Mouse (Mus musculus) cerebellum, adult 9-11 months (tissue): ENCODE data around the gene Adgrl3.

Source experiments
- DNase-seq: peaks from one replicate; pipeline ENCODE4 v3.0.0; 2022

The Adgrl3 gene

GRCm38 (mm10) chr5:81269689-81270088 lies 249.8 kb downstream of the Adgrl3 start:
- DNase-seq: no peak

GRCm38 (mm10) chr5:81275346-81276047 lies 255.6 kb downstream of the Adgrl3 start:
- no peak for DNase-seq

GRCm38 (mm10) chr5:81279246-81279645 lies 259.3 kb downstream of the Adgrl3 start:
- DNase-seq: no peak

DNA sequence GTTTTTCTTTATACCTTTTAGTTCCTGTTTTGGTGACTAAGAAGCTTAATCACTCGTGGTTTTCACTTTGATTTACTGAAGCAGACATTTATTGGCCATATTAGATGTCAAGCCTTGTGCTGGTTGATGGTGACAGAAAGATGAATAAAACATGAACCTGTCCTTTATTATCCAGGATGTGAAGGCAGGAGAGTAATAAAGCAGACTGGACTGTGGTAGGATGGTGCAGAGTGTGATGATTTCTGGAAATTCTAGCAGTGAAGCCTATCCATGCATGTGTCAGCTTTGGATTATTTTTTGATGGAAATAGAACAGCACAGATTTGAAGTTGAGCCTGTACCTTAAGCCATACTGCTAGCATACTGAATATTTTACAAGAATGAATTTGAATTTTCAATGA lies 265.7 kb downstream of the Adgrl3 start:
- no peak for DNase-seq

GRCm38 (mm10) chr5:81301874-81302273 lies 281.9 kb downstream of the Adgrl3 start:
- no peak for DNase-seq

- no peak for DNase-seq
Measured at GRCm38 (mm10) chr5:81317406-81318112, 297.6 kb downstream of the Adgrl3 start.

GRCm38 (mm10) chr5:81321276-81321934 lies 301.5 kb downstream of the Adgrl3 start:
- no peak for DNase-seq

- DNase-seq: no peak
Measured at GRCm38 (mm10) chr5:81322064-81322463, 302.1 kb downstream of the Adgrl3 start.

- no peak for DNase-seq
Measured at GRCm38 (mm10) chr5:81326916-81327315, 307.0 kb downstream of the Adgrl3 start.

GRCm38 (mm10) chr5:81327392-81327791 lies 307.5 kb downstream of the Adgrl3 start:
- no peak for DNase-seq

- no peak for DNase-seq
Measured at GRCm38 (mm10) chr5:81329571-81329971, 309.6 kb downstream of the Adgrl3 start.

DNA sequence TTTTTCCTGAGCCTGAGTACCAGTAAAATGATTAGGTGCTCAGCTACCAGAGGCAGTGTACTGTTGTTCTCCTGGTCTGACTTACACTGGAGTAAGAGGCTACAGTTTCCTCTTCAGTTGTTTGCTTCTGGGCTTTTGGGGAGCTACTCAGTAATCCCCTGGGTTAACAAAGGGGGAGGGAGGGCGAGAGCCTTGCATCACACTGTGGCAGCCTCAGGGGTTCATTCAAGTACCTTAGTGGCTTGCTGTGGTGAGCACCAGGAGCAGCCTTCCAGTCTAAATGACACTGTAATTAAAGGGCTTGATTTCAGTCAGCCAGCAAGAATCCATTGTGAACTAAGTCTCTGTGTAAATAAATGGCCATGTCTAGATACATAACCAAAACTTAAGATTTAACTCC lies 324.4 kb downstream of the Adgrl3 start:
- no peak for DNase-seq

- DNase-seq: no peak
Measured at GRCm38 (mm10) chr5:81345096-81345435, 325.1 kb downstream of the Adgrl3 start.

GRCm38 (mm10) chr5:81345436-81346131 lies 325.6 kb downstream of the Adgrl3 start:
- no peak for DNase-seq

DNA sequence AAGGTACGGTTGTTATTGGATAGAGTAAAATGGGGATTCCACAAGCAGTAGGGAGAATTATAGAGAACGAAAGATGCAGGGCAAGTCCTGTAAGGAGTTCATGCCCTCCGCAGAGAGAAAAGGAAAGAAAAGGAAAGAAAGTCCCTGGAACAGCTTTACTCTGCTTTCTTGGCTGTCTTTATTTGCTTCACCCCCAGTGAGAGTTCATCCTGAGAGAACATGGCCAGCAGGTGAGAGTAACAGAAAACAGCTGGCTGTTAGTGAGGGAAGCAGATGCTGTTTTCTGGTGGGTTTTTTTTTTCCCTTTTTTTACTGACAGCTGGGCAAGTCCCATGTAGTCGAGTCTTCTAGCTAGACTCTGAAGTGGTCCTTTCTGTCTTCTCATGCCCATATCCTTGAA lies 327.6 kb downstream of the Adgrl3 start:
- DNase-seq: no peak

- DNase-seq: no peak
Measured at GRCm38 (mm10) chr5:81359560-81359959, 339.6 kb downstream of the Adgrl3 start.

DNA sequence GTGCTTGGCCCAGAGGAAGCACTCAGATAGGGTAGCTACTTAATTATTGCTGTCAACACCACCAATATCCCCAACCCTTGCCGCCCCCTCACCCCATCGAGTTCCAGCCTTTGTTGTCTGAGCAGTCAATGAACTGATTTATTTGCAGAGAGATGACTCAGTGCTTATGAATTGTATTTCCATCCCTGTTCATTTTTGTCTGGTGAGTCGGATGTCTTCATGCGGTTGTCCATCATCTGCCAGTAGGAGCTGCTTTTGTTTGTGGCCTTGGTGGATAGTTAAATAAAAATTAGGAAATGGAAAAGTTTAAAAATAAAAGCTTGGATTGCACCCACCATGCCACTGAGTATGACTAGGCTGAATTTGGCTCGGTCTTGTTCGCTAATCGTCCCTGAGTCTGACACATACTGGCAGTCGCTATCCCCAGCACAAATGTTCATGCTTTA lies 344.3 kb downstream of the Adgrl3 start:
- DNase-seq: no peak

DNA sequence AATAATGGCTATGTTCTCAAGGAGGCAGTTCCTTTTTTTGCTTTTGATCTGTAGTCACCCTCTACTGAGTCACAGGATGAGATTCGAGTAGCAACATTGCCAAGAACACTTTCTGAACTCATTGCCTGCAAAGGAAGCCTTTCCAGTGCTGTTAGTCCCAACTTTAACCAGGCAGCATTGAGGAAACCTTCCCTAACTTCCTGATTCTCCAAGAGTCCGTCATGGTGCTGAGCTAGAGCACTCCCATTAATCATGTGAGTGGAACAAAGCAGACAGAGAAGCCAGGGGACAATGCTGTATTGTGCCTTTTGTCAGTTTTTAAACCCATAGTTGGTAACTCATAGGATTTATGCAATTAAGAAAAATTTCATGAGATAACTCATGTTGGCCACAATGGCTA lies 345.3 kb downstream of the Adgrl3 start:
- DNase-seq: no peak

DNA sequence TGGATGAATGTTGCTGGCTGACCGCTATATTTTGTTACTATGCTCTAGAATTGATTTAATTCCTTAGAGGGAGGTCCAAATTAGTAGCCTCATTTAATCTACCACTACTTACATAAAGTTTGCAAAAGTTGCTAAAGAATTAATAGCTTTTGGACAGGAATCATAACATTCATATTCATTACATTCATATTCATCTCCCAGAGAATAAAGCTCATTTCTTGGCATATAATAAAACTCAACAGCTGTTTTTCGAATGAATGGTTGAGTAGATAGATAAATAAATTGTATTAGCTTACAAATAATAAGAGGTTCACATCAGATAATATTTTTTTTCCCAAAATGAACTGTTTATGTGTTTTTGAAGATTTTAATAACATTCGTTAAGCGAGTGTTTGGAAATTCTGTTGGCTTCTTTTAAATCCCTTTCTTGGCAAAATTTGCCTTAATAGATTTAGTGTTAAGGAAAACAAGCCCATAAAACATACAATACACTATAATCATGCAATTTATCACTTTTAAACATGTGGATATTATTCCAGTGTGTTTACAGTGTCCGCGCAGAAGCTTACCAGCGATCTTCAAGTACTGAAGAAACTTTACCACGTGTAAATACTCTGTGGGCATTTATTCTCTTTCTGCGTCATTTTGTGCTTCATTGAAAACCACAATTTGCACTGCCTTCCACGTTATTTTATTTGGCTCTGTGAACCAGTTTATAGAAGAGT lies 350.4 kb downstream of the Adgrl3 start:
- DNase-seq: no peak

DNA sequence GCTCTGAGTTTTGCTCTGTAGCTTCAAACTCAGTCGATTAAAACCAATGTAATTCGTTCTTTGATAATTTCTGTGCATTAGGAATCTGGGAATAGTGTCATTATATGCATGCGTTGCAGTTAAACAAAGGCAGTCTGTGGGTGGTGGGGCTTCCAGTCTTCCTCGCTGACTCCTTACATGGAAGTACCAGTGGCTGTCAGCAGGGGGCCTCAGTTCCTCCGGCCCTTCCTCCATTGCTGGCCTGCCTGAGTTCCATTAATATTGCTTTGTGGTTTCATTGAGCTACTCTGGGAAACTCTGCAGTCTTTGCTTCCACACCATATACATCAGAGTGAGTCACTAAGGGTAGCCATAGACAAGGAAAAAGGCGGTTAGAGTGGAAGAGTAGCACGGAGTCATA lies 356.1 kb downstream of the Adgrl3 start:
- no peak for DNase-seq

DNA sequence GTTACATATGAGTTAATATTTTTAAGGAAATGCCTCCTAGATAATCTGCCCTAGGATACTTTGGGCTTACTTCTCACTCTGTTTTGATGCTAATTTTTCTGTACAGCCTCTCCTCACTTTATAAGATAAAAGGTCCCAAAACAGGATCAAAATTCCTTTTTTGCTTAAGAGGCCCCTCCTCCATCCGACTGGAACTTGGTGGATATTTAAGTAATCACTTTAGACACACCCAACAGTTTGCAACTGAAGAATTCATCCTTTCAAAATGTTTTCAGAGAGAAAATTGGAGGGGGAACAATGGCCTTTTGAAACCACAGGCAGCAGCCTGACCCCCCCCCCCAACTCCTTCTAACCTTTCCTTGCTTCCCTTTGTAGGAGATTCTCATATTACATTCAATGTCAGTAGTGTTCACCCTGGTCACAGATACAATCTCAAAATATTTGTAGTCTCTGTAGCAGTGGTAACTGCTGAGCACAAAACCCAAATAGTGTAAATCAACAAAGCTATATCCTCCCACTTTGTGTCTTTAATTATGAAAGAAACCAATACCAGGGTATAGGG lies 385.7 kb downstream of the Adgrl3 start:
- no peak for DNase-seq

GRCm38 (mm10) chr5:81417326-81417725 lies 397.4 kb downstream of the Adgrl3 start:
- DNase-seq: no peak
